Mouse (Mus musculus): ENCODE measurements around the gene Ppp2r5d. TPM values are rescaled to one million over a fixed set of nuclear protein-coding genes. Genes with fewer than 3 reads are reported as not detected.

Gene Ppp2r5d
- polyA plus RNA-seq, 1 experiment = 113 TPM

- H3K27ac ChIP-seq (ENCODE audit: control insufficient read depth, insufficient read depth, low read length) = no peak overlapping the region
- H3K4me1 ChIP-seq (replicated peaks; ENCODE audit: control insufficient read depth, insufficient read depth, low read length) = peaks cover 29% of the 10 kb centered on the region
- TF ChIP-seq CTCF (IDR thresholded peaks at IDR 0.05; ENCODE audit: borderline replicate concordance, control insufficient read depth, extremely low read depth, insufficient read depth, low read length, poor library complexity) (no peak), POLR2A (IDR thresholded peaks at IDR 0.05; ENCODE audit: control insufficient read depth, extremely low read depth, insufficient read depth, low read length, poor library complexity) (no peak)
- DNase-seq = no peak
- 87% methylated on average over 12 of the region's 12 CpGs for WGBS
- no peaks in the 10 kb centered on the region for H3K27me3 ChIP-seq (ENCODE audit: control insufficient read depth, insufficient read depth, low read length)
- no peak overlapping the region for H3K4me3 ChIP-seq (ENCODE audit: control insufficient read depth, insufficient read depth, low read length)
- no peaks in the 10 kb centered on the region for H3K36me3 ChIP-seq (ENCODE audit: control insufficient read depth, insufficient read depth, low read length)
These were observed 2.8 kb downstream of the Ppp2r5d start for GRCm38 (mm10) chr17:46702100-46702499.

GRCm38 (mm10) chr17:46701489-46701888 is 3.4 kb downstream of the Ppp2r5d start:
- TF ChIP-seq POLR2A (IDR thresholded peaks at IDR 0.05; ENCODE audit: control insufficient read depth, extremely low read depth, insufficient read depth, low read length, poor library complexity) (no peak), CTCF (IDR thresholded peaks at IDR 0.05; ENCODE audit: borderline replicate concordance, control insufficient read depth, extremely low read depth, insufficient read depth, low read length, poor library complexity) (no peak)
- Histone ChIP-seq H3K27ac (ENCODE audit: control insufficient read depth, insufficient read depth, low read length) (no peak overlapping the region), H3K4me3 (ENCODE audit: control insufficient read depth, insufficient read depth, low read length) (no peak overlapping the region), H3K27me3 (ENCODE audit: control insufficient read depth, insufficient read depth, low read length) (no peaks in the 10 kb centered on the region), H3K36me3 (ENCODE audit: control insufficient read depth, insufficient read depth, low read length) (no peaks in the 10 kb centered on the region), H3K4me1 (replicated peaks; ENCODE audit: control insufficient read depth, insufficient read depth, low read length) (peaks cover 29% of the 10 kb centered on the region)
- 89% methylated on average over 12 of the region's 12 CpGs for WGBS
- DNase-seq = no peak

GRCm38 (mm10) chr17:46699912-46700311 is 5.0 kb downstream of the Ppp2r5d start:
- Histone ChIP-seq H3K27ac (ENCODE audit: control insufficient read depth, insufficient read depth, low read length) (no peak overlapping the region), H3K4me1 (replicated peaks; ENCODE audit: control insufficient read depth, insufficient read depth, low read length) (peaks cover 24% of the 10 kb centered on the region), H3K27me3 (ENCODE audit: control insufficient read depth, insufficient read depth, low read length) (no peaks in the 10 kb centered on the region), H3K36me3 (ENCODE audit: control insufficient read depth, insufficient read depth, low read length) (no peaks in the 10 kb centered on the region), H3K4me3 (ENCODE audit: control insufficient read depth, insufficient read depth, low read length) (no peak overlapping the region)
- TF ChIP-seq POLR2A (IDR thresholded peaks at IDR 0.05; ENCODE audit: control insufficient read depth, extremely low read depth, insufficient read depth, low read length, poor library complexity) = no peak
- TF ChIP-seq CTCF (IDR thresholded peaks at IDR 0.05; ENCODE audit: borderline replicate concordance, control insufficient read depth, extremely low read depth, insufficient read depth, low read length, poor library complexity) = no peak
- 95% methylated on average over 3 of the region's 3 CpGs for WGBS
- no peak for DNase-seq

- no peaks in the 10 kb centered on the region for H3K36me3 ChIP-seq (ENCODE audit: control insufficient read depth, insufficient read depth, low read length)
- H3K27me3 ChIP-seq (ENCODE audit: control insufficient read depth, insufficient read depth, low read length) = no peaks in the 10 kb centered on the region
- peaks cover 24% of the 10 kb centered on the region for H3K4me1 ChIP-seq (replicated peaks; ENCODE audit: control insufficient read depth, insufficient read depth, low read length)
- TF ChIP-seq POLR2A (IDR thresholded peaks at IDR 0.05; ENCODE audit: control insufficient read depth, extremely low read depth, insufficient read depth, low read length, poor library complexity) = no peak
- no peak for TF ChIP-seq CTCF (IDR thresholded peaks at IDR 0.05; ENCODE audit: borderline replicate concordance, control insufficient read depth, extremely low read depth, insufficient read depth, low read length, poor library complexity)
- no peak for DNase-seq
- H3K4me3 ChIP-seq (ENCODE audit: control insufficient read depth, insufficient read depth, low read length) = no peak overlapping the region
- WGBS = 95% methylated on average over 5 of the region's 5 CpGs
- H3K27ac ChIP-seq (ENCODE audit: control insufficient read depth, insufficient read depth, low read length) = no peak overlapping the region
These were observed 5.7 kb downstream of the Ppp2r5d start for GRCm38 (mm10) chr17:46699245-46699644.

- DNase-seq = no peak
- no peaks in the 10 kb centered on the region for H3K27me3 ChIP-seq (ENCODE audit: control insufficient read depth, insufficient read depth, low read length)
- H3K36me3 ChIP-seq (ENCODE audit: control insufficient read depth, insufficient read depth, low read length) = no peaks in the 10 kb centered on the region
- TF ChIP-seq POLR2A (IDR thresholded peaks at IDR 0.05; ENCODE audit: control insufficient read depth, extremely low read depth, insufficient read depth, low read length, poor library complexity) = no peak
- no peak for TF ChIP-seq CTCF (IDR thresholded peaks at IDR 0.05; ENCODE audit: borderline replicate concordance, control insufficient read depth, extremely low read depth, insufficient read depth, low read length, poor library complexity)
- H3K4me1 ChIP-seq (replicated peaks; ENCODE audit: control insufficient read depth, insufficient read depth, low read length) = peaks cover 19% of the 10 kb centered on the region
- H3K27ac ChIP-seq (ENCODE audit: control insufficient read depth, insufficient read depth, low read length) = no peak overlapping the region
- H3K4me3 ChIP-seq (ENCODE audit: control insufficient read depth, insufficient read depth, low read length) = no peak overlapping the region
- 97% methylated on average over 6 of the region's 6 CpGs for WGBS
These were observed 6.4 kb downstream of the Ppp2r5d start for GRCm38 (mm10) chr17:46698515-46698914.

GRCm38 (mm10) chr17:46694517-46695063 is 10.3 kb downstream of the Ppp2r5d start:
- no peak overlapping the region for H3K4me3 ChIP-seq (ENCODE audit: control insufficient read depth, insufficient read depth, low read length)
- 79% methylated on average over 1 of the region's 1 CpGs for WGBS
- no peaks in the 10 kb centered on the region for H3K27me3 ChIP-seq (ENCODE audit: control insufficient read depth, insufficient read depth, low read length)
- H3K27ac ChIP-seq (ENCODE audit: control insufficient read depth, insufficient read depth, low read length) = no peak overlapping the region
- no peaks in the 10 kb centered on the region for H3K4me1 ChIP-seq (replicated peaks; ENCODE audit: control insufficient read depth, insufficient read depth, low read length)
- DNase-seq = no peak
- TF ChIP-seq POLR2A (IDR thresholded peaks at IDR 0.05; ENCODE audit: control insufficient read depth, extremely low read depth, insufficient read depth, low read length, poor library complexity) = no peak
- TF ChIP-seq CTCF (IDR thresholded peaks at IDR 0.05; ENCODE audit: borderline replicate concordance, control insufficient read depth, extremely low read depth, insufficient read depth, low read length, poor library complexity) = no peak
- H3K36me3 ChIP-seq (ENCODE audit: control insufficient read depth, insufficient read depth, low read length) = no peaks in the 10 kb centered on the region

GRCm38 (mm10) chr17:46691390-46691789 is 13.5 kb downstream of the Ppp2r5d start:
- TF ChIP-seq CTCF (IDR thresholded peaks at IDR 0.05; ENCODE audit: borderline replicate concordance, control insufficient read depth, extremely low read depth, insufficient read depth, low read length, poor library complexity) = no peak
- TF ChIP-seq POLR2A (IDR thresholded peaks at IDR 0.05; ENCODE audit: control insufficient read depth, extremely low read depth, insufficient read depth, low read length, poor library complexity) = no peak
- no peak for DNase-seq
- Histone ChIP-seq H3K4me1 (replicated peaks; ENCODE audit: control insufficient read depth, insufficient read depth, low read length) (no peaks in the 10 kb centered on the region), H3K27ac (ENCODE audit: control insufficient read depth, insufficient read depth, low read length) (no peak overlapping the region), H3K27me3 (ENCODE audit: control insufficient read depth, insufficient read depth, low read length) (no peaks in the 10 kb centered on the region), H3K4me3 (ENCODE audit: control insufficient read depth, insufficient read depth, low read length) (no peak overlapping the region), H3K36me3 (ENCODE audit: control insufficient read depth, insufficient read depth, low read length) (no peaks in the 10 kb centered on the region)
- 97% methylated on average over 2 of the region's 2 CpGs for WGBS

Measured in thymus, adult 2 months (tissue).